Mouse (Mus musculus) bone marrow, adult 2 months (tissue): Measurements from ENCODE around the gene Gabrr2.

Source experiments
- CTCF ChIP-seq: fragments of 200-500 bp; IDR thresholded peaks from 2 replicates; pipeline ENCODE4 v1.5.1; 2011; ENCODE audit warnings: low read length, control low read depth; ENCODE audit not compliant: control insufficient read depth, insufficient read depth
- POLR2A ChIP-seq: fragments of 200-500 bp; IDR thresholded peaks from 2 replicates; pipeline ENCODE4 v1.6.1; 2011; ENCODE audit warnings: low read depth, mild to moderate bottlenecking, control low read depth, low read length, borderline replicate concordance; ENCODE audit not compliant: control insufficient read depth

DNA sequence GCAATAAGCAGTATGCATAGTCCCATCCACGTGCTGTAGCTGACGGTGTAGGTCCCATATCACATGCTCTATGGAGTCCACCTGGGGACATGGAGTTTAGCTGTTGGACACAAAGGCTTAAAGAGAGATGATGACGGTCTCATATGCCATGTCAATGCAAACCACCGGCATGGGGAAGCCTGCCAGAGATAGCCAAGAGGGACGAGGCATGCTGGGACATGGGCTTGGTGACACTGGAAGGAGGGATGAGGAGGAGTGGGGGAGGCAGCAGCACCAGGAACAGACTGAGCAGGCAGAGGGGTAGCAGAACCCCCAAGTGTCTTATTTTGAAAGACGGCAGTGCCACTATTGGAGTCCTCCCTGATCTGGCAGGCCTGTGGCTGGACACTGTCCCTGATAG is 5.0 kb downstream of the Gabrr2 start:
- no peak for TF ChIP-seq CTCF
- TF ChIP-seq POLR2A = no peak
